Mouse (Mus musculus) cerebellum, postnatal 36 days (tissue): ENCODE data around the gene C2cd4a.

Experiments used
- DNase-seq, 2 experiments: peaks; one replicate each; pipeline ENCODE4 v3.0.0; 2021 to 2022; ENCODE audit warnings: mixed read lengths in 2 of 2

Gene C2cd4a

GRCm38 (mm10) chr9:67786311-67786710, 45.8 kb downstream of the C2cd4a start:
- DNase-seq, result no peak

DNA sequence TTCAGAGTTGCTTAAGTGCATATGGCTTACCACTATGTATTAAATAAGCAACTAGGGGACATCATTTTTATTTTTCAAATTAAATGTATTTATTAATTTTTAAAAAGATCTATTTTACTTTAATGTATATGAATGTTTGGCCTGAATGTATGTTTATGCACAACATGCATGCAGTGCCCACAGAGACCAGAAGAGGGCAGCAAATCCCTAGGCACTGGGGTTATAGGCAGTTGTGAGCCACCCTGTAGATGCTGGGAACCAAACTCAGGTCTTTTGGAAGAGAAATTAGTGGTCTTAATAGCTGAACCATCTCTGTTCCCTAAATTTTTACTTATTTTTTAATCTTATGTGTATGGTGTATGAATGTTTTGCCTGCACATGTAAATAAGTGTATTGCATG, 48.2 kb downstream of the C2cd4a start:
- no peak for DNase-seq

DNA sequence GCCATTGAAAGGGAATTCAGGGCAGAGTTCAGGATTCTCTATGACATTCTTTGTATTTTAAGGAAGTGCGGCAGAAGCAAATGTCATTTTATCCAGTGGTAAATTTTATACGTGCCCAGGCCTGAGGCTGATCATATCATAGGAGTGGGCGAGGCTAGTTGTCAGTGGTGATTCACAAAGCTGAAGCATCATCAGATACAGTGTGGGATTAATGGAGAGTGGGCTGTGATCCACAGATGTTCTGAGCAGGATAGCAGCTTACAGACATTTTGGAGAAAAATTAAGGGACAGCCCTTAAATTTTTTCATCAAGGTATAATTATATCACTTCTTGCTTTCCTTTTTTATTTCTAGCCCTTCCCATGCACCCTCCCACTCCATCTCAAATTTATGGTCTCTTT, 48.7 kb downstream of the C2cd4a start:
- DNase-seq, result no peak

DNA sequence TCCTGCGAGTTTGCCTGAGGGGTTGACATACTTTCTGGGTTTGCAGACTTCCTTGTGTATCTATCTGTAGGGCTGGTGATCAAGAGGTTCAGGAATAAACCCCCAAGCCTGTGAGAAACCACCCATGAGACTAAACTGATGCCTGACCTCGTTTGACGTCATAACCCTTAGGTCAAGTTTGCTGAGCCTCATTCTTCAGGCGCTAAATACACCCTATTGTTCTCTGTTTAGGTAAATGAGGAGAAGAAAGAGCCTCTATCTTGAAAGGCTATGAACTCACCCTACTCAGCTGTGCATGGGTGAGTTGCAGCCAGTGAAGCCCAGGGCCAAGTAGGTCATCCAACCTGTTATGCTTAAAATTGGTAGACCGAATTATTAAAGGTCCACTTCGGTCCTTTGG, 49.3 kb downstream of the C2cd4a start:
- no peak for DNase-seq
